Mouse (Mus musculus) olfactory bulb, adult 2 months (tissue): ENCODE data around the gene Usmg5.

Experiments used
- CTCF ChIP-seq: fragments of 200-500 bp; IDR thresholded peaks from 2 replicates; pipeline ENCODE4 v1.5.1; 2012; ENCODE audit warnings: low read depth, mild to moderate bottlenecking, low read length, moderate library complexity; ENCODE audit not compliant: insufficient read depth
- POLR2A ChIP-seq: fragments of 200-500 bp; IDR thresholded peaks from 2 replicates; pipeline ENCODE4 v1.6.1; 2012; ENCODE audit warnings: mild to moderate bottlenecking, low read depth, low read length, moderate library complexity; ENCODE audit not compliant: insufficient read depth

GRCm38 (mm10) chr19:47034916-47035315, 55.5 kb downstream of the Usmg5 start:
- no peak for TF ChIP-seq POLR2A
- no peak for TF ChIP-seq CTCF
